Mouse (Mus musculus) c-Kit-positive CD71-positive TER-119-negative erythroid progenitor cells, embryonic 14.5 days (primary cell): Measurements from ENCODE around the gene Pex14.

Experiments used
- DNase-seq: peaks from one replicate; pipeline ENCODE4 v3.0.0-alpha.2; 2013; ENCODE audit warnings: low read depth

The Pex14 gene

DNA sequence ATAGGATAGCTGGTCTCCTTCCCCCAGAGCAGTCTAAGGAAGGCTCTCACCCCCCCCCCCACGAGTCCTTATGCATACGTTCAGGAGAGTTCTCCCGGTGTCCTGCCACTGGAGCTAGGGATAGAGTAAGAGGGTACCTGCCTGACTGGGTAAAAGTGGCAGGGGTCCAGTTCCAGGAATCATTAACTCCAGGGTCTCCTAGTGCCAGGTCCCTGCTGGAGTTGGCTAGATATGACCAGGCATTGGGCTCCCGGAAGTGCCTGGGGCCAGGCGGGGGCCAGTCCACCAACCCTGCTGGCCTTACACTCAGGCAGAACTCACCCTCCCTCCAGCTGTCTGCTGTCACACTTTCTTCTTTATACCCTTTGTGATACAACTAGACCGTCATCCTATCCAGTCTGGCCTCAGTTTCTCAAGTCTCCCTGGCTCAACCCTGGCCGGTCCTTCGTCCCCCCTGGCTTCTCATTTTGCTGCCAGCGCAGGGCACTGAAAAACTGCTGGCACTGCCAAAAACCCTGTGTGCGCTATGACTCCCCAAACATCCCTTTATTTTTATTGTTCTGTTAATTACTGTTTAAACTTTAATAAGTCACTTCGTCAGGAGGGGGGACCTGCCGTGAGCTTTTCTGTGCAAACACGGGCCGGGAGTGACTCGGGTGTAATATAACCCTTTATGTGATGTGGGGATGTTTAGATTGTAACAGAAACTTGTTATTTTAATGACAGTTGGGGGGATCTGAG, 180.8 kb downstream of the Pex14 start:
- no peak for DNase-seq

DNA sequence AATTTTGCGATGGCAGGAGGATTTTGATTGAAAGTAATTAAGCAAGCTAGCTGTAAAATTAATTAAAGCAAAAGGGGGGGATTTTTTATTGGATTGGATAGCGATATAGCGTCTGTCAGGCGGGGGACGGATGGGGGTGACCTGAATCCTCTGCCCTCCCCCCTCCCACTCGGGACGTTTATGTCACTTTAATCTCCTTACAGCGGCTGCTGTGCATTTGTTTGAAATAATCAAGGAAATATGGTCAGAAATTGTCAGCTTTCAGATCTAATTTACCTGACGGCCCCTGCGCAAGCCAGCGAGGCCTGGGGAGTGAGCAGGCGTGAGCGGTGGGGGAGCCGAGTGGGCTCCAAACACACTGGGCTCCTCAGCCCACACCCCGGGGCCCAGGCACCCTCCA, 183.8 kb downstream of the Pex14 start:
- DNase-seq: no peak

DNA sequence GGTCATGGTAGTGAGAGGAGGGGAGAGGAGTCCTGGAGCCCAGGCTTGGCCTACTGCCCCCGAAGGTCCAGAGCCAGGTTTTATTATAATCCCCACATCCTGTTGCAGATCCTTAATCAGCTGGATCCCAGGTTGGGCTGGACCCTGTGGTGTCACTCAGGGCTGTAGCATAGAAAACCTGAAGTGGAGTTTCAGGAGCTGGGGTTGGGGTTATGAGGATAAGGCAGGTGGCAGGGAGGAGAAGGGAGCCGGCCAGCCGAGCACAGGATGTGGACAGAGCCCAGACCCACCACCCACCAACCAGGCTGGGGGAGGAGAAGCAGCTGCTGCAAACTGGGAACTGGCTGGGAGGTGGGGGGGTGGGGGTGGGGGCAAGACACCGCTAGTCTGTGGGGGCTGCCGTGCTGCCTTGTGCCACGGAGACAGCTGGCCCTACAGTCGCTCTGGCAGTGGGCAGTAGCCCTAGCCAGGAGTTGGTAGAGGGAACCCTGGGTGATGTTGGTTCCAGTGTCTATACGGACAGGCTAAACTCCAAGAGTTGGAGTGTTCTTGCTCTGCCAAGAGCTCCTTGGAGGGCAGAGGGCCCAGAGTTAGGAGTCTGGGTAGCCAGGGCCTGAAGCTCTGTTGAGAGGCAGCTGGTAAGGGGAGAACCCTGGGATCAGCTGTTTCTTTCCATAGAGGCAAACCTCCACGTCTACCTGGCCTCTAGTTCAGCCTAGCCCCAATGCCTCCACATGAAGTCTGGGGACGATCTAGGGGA, 184.6 kb downstream of the Pex14 start:
- DNase-seq: no peak

DNA sequence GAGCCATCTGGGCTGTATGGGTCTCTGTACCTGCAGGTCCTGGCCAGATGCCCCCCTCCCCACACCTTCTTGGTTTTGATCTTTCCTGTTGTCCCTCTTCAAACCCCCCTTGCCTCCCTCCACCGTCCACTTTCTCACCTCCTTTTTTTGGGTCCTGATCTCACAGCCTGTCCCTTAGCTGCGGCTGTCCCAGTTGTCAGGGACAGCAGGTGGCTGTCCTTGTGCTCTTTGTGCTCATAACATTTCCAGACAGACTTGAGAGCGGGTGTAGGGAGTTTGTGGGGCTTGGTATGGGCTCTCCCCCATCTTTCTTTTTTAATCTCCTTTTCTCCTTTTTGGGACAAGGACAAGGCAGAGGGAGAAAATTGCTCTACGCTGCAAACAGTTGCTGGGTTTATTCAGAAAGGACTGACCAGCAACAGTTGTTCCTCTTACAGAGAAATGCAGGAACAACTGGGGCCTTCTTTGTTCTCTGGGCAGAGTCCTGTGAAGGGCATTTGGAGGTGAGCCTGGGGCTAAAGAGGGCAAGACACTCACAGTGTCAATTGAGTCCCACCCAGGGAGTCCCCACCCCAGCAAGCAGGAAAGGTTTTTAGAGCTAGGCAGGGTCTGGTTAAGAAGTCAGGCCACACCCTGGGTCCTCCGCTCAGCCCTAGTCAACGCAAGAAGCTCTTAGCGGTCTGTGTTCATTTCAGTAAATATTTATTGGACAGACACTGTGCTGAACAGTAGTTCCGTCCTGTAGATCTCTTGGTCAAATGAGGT, 186.7 kb downstream of the Pex14 start:
- no peak for DNase-seq

DNA sequence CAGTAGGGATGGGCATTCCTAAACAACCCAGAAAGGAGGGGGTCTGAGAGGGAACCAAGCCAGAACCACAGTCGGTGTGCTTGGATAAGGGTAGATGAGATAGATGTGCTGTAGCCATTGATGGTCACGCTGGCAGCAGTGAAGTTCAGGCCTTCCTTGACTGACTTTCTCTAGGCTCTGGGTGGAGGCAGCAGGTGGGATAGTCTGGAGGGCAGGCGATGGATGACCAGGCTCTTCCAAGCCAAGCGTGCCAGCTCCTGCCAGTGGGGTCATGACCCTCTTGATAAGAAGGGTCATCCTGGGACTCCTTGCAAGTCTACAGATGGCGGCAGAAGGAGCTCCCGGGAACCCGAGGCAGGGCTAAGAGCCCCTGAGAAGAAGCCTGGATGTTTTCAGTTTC, 187.5 kb downstream of the Pex14 start:
- no peak for DNase-seq
